Comparison of ENCODE assay signal across 11 mouse cellular contexts in genomic region chr8:46888575-46888974, GRCm38 (mm10).
A peak's percentile ranks its signal among the peaks of the same experiment; 100 is the strongest.
DNase-seq lines count a peak whose midpoint lies in the region; ATAC-seq and TF ChIP-seq lines count a peak whose summit lies in the region.
"Had no signal": no experiment of that assay in that cellular context is flagged by ENCODE, and none has a peak within 500 bp of the region (broad histone marks: within the 10 kb centered on the region; RNA-seq: fewer than 3 reads in every experiment).

No protein-coding gene starts in this region.

- ATAC-seq in kidney, embryonic 16.5 days (ENCODE audit: low FRiP score, low TSS enrichment) = peak; percentile 20; the same call in 1 of the 2 replicates
- ATAC-seq in lung, embryonic 16.5 days (ENCODE audit: low read depth) = peak; percentile 78
- ATAC-seq: activated CD4-positive, CD25-positive, alpha-beta regulatory T cell, adult 4 months had no signal

- H3K4me3 ChIP-seq in kidney, embryonic 16.5 days (ENCODE audit: low read length) = no peak overlapping the region
- no peak overlapping the region for H3K4me3 ChIP-seq in bone marrow, adult 2 months (replicated peaks; ENCODE audit: control insufficient read depth, low read depth, low read length)
- no peak overlapping the region for H3K4me3 ChIP-seq in heart, embryonic 10.5 days
- H3K4me3 ChIP-seq in lung, embryonic 16.5 days (ENCODE audit: low read length) = no peak overlapping the region

- H3K27me3 ChIP-seq in kidney, embryonic 16.5 days (ENCODE audit: insufficient read depth, low read length) = no peaks in the 10 kb centered on the region
- H3K27me3 ChIP-seq in heart, embryonic 10.5 days (ENCODE audit: insufficient read depth, poor library complexity, severe bottlenecking) = no peaks in the 10 kb centered on the region
- no peaks in the 10 kb centered on the region for H3K27me3 ChIP-seq in lung, embryonic 16.5 days (ENCODE audit: control insufficient read depth, insufficient read depth, low read depth, low read length)

- no peak for DNase-seq in kidney, adult 11 months
- no peak for DNase-seq in heart, embryonic 10.5 days (ENCODE audit: low spot score)
- DNase-seq in Muller cell, postnatal 12 days (ENCODE audit: inconsistent ontology term) = no peak
- DNase-seq in left cerebral cortex, adult 11 months (ENCODE audit: low spot score) = no peak
- no peak for DNase-seq in ovary, postnatal 10 days (ENCODE audit: low spot score)
- DNase-seq: cerebellum, adult 8-10 months; gastrocnemius, postnatal 36 days had no signal

- no peak overlapping the region for H3K9ac ChIP-seq in kidney, embryonic 16.5 days (replicated peaks; ENCODE audit: low read length)
- H3K9ac ChIP-seq in lung, embryonic 16.5 days (ENCODE audit: low read length) = peak overlapping the region; percentile 3; the same call in 1 of the 2 replicates

- no peaks in the 10 kb centered on the region for H3K4me1 ChIP-seq in kidney, embryonic 16.5 days (ENCODE audit: insufficient read depth, low read length)
- peaks cover 14% of the 10 kb centered on the region; the same call in 1 of the 2 replicates for H3K4me1 ChIP-seq in bone marrow, adult 2 months (ENCODE audit: control insufficient read depth, insufficient read depth, low read length)
- peaks cover 16% of the 10 kb centered on the region; the same call in 1 of the 2 replicates for H3K4me1 ChIP-seq in heart, embryonic 10.5 days
- H3K4me1 ChIP-seq in lung, embryonic 16.5 days (replicated peaks; ENCODE audit: control insufficient read depth, insufficient read depth, low read length) = peaks cover 32% of the 10 kb centered on the region

- no peak for TF ChIP-seq CTCF in bone marrow, adult 2 months (IDR thresholded peaks at IDR 0.05; ENCODE audit: control insufficient read depth, insufficient read depth, low read length)

- no peak for TF ChIP-seq POLR2A in bone marrow, adult 2 months (IDR thresholded peaks at IDR 0.05; ENCODE audit: borderline replicate concordance, control insufficient read depth, low read depth, low read length)

- no peaks in the 10 kb centered on the region for H3K36me3 ChIP-seq in kidney, embryonic 16.5 days (ENCODE audit: insufficient read depth, low read length)
- no peaks in the 10 kb centered on the region for H3K36me3 ChIP-seq in heart, embryonic 10.5 days
- H3K36me3 ChIP-seq in lung, embryonic 16.5 days (ENCODE audit: control insufficient read depth, insufficient read depth, low read length) = no peaks in the 10 kb centered on the region

- 0 out of 2 replicates have a peak, but pooled peaks cover 4% of the 10 kb centered on the region for H3K9me3 ChIP-seq in kidney, embryonic 16.5 days (ENCODE audit: low read length)
- H3K9me3 ChIP-seq in heart, embryonic 10.5 days = no peaks in the 10 kb centered on the region
- H3K9me3 ChIP-seq in lung, embryonic 16.5 days (ENCODE audit: control insufficient read depth, low read length) = no peaks in the 10 kb centered on the region

- WGBS in kidney, embryonic 16.5 days = 57% methylated on average over 4 of the region's 4 CpGs
- WGBS in bone marrow, adult 2 months = 54% methylated on average over 4 of the region's 4 CpGs
- WGBS in heart, embryonic 10.5 days = 40% methylated on average over 4 of the region's 4 CpGs
- 5% methylated on average over 4 of the region's 4 CpGs for WGBS in lung, embryonic 16.5 days

- no peak overlapping the region for H3K4me2 ChIP-seq in kidney, embryonic 16.5 days (replicated peaks; ENCODE audit: low read depth, low read length)
- 0 out of 2 replicates have a peak overlapping the region, but pooled peaks have one; percentile 7 for H3K4me2 ChIP-seq in lung, embryonic 16.5 days (ENCODE audit: low read depth, low read length)

- H3K27ac ChIP-seq in kidney, embryonic 16.5 days (ENCODE audit: low read length) = no peak overlapping the region
- H3K27ac ChIP-seq in bone marrow, adult 2 months (ENCODE audit: control insufficient read depth, insufficient read depth, low read depth, low read length, poor library complexity) = peak overlapping the region; percentile 31; the same call in 1 of the 2 replicates
- H3K27ac ChIP-seq in heart, embryonic 10.5 days = 0 out of 2 replicates have a peak overlapping the region, but pooled peaks have one; percentile 5
- peak overlapping the region; percentile 82 for H3K27ac ChIP-seq in lung, embryonic 16.5 days (ENCODE audit: low read length)
